Mouse (Mus musculus) layer of hippocampus, adult 6 months (tissue): Measurements from ENCODE around the gene Parva. TPM values are rescaled to one million over a fixed set of nuclear protein-coding genes. Genes with fewer than 3 reads are reported as not detected.

Source experiments
- long read RNA-seq, 2 experiments: library from polyadenylated mRNA; unstranded; transcript quantifications; one replicate each; pipeline ENCODE4 v2.0.0; 2019 to 2020
- polyA plus RNA-seq: library from polyadenylated mRNA; unstranded; fragments of <200 nt; fragmentation: Nextera tagmentation; gene quantifications from 2 replicates; pipeline ENCODE4 v1.2.3, GENCODE M21; 2021

Gene Parva
- 29.6 and 34.4 TPM in 2 replicates for polyA plus RNA-seq
- long read RNA-seq, experiment 1, full-length matches to known transcripts: 18 of 45 reads
- long read RNA-seq, experiment 1, partial matches to known transcripts: 2 of 45 reads
- long read RNA-seq, experiment 1, other reads (novel, unspliced or antisense): 25 of 45 reads
- long read RNA-seq, experiment 2, full-length matches to known transcripts: 209 of 262 reads
- long read RNA-seq, experiment 2, partial matches to known transcripts: 46 of 262 reads
- long read RNA-seq, experiment 2, other reads (novel, unspliced or antisense): 7 of 262 reads

DNA sequence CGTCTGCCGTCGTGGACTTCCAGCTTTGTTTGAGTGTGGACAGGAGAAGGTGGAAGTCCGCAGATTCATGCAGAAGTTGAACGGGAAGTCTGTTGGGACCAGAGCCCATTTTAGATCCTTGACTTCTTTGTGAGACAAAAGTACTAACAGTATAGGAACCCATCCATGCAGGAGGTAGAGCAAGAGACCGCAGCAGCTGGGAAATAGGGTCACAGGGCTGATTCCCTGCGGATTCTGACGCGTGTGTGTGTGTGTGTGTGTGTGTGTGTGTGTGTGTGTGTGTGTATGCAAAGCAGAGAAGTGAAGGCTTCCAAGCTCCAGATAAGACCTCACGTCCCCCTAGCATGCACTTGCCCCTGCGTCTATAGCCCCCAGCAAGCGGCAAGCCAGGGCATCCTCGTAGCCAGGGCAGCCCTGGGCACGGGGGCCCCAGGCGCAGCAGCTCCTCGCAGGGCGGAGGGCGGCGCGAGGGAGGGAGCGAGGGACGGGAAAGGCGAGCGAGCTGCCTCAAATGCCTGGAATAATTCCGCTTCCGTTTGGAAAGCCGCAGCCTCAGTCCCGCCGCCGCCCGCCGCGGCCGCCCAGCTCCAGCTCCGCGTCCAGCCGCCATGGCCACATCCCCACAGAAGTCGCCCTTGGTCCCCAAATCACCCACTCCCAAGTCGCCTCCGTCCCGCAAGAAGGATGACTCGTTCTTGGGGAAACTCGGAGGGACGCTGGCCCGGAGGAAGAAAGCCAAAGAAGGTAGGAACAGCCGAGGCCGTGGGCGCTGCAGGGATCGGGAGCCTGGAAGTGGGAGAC lies at the start of gene Parva:
Parva (plus strand) TSS at position 149 of the 801 bp plus-strand sequence.

Other genes with a start within 250 kb of the Parva start
- gene Mical2, start 201.6 kb upstream of the Parva start, polyA plus RNA-seq: 69.4 and 81.8 TPM in 2 replicates